Mouse (Mus musculus) CH12.LX (cell line): Measurements from ENCODE around the gene Rapgef2. TPM values are rescaled to one million over a fixed set of nuclear protein-coding genes. Genes with fewer than 3 reads are reported as not detected.

Experiments used
- DNase-seq: peaks from one replicate; pipeline ENCODE4 v3.0.0-alpha.2; 2013; ENCODE audit errors: extremely low read depth
- H3K27ac ChIP-seq: 2 replicates; pipeline ENCODE4 v1.5.1; 2012; ENCODE audit warnings: low read depth, mild to moderate bottlenecking, control low read depth, moderate library complexity; ENCODE audit not compliant: insufficient read depth
- H3K27me3 ChIP-seq: replicated peaks from 2 replicates; pipeline ENCODE3; 2012; ENCODE audit warnings: inconsistent platforms
- H3K36me3 ChIP-seq, 2 experiments: replicated peaks in 1 of 2; 2 replicates each; pipeline versions ENCODE3 to v1.6.1; 2012; ENCODE audit warnings: inconsistent platforms in 1 of 2, low read length in 1 of 2, mild to moderate bottlenecking in 1 of 2, mixed read lengths in 1 of 2, moderate library complexity in 1 of 2; ENCODE audit not compliant: control insufficient read depth in 1 of 2, insufficient read depth in 1 of 2
- H3K4me1 ChIP-seq, 2 experiments: 2 replicates each; pipeline ENCODE4 v1.6.1; 2012; ENCODE audit warnings: inconsistent platforms in 1 of 2, moderate library complexity in 1 of 2; ENCODE audit not compliant: insufficient read depth in 2 of 2, control insufficient read depth in 1 of 2
- H3K4me2 ChIP-seq: 2 replicates; pipeline ENCODE4 v1.6.1; 2012; ENCODE audit warnings: low read depth, mild to moderate bottlenecking, control low read depth; ENCODE audit not compliant: poor library complexity, insufficient read depth, severe bottlenecking
- H3K4me3 ChIP-seq, 3 experiments: fragments of 150-350 bp in 1 of 3; sonication (generic) in 1 of 3; replicated peaks in 1 of 3; 2 replicates each; pipeline versions ENCODE3 to v1.5.1; 2011 to 2012; ENCODE audit warnings: low read depth in 2 of 3, low read length in 2 of 3, mild to moderate bottlenecking in 2 of 3, moderate library complexity in 2 of 3, control low read depth in 1 of 3, improper control_type of control experiment in 1 of 3, inconsistent platforms in 1 of 3, mixed read lengths in 1 of 3; ENCODE audit not compliant: poor library complexity in 1 of 3
- H3K79me2 ChIP-seq: replicated peaks from 2 replicates; pipeline ENCODE4 v1.6.1; 2012; ENCODE audit warnings: mild to moderate bottlenecking, moderate library complexity; ENCODE audit not compliant: control insufficient read depth, poor library complexity, insufficient read depth, severe bottlenecking; ENCODE audit errors: extremely low read depth
- H3K9ac ChIP-seq: 2 replicates; pipeline ENCODE4 v1.6.1; 2012; ENCODE audit warnings: low read depth, mild to moderate bottlenecking, control low read depth, moderate library complexity; ENCODE audit not compliant: insufficient read depth
- H3K9me3 ChIP-seq: replicated peaks from 2 replicates; pipeline ENCODE3; 2012; ENCODE audit warnings: low read length, inconsistent platforms, mixed read lengths
- BHLHE40 ChIP-seq: IDR thresholded peaks from 2 replicates; pipeline ENCODE4 v1.6.1; 2011; ENCODE audit warnings: mild to moderate bottlenecking, low read depth, low read length, improper control_type of control experiment
- CHD1 ChIP-seq: IDR thresholded peaks from 2 replicates; pipeline ENCODE4 v1.6.1; 2012; ENCODE audit warnings: low read depth, low read length, improper control_type of control experiment, inconsistent platforms
- CTCF ChIP-seq, 2 experiments: IDR thresholded peaks in 1 of 2; conservative IDR thresholded peaks in 1 of 2; 2 replicates each; pipeline ENCODE4 v1.5.1; 2011 to 2012; ENCODE audit warnings: low read depth in 2 of 2, low read length in 2 of 2, improper control_type of control experiment in 1 of 2, inconsistent platforms in 1 of 2, mild to moderate bottlenecking in 1 of 2, moderate library complexity in 1 of 2
- ELF1 ChIP-seq: IDR thresholded peaks from 2 replicates; pipeline ENCODE4 v1.6.1; 2014; ENCODE audit warnings: low read depth, mild to moderate bottlenecking, inconsistent platforms, low read length, improper control_type of control experiment
- GABPA ChIP-seq: IDR thresholded peaks from 2 replicates; pipeline ENCODE4 v1.6.1; 2012; ENCODE audit warnings: low read depth, low read length, improper control_type of control experiment, inconsistent platforms; ENCODE audit not compliant: insufficient replicate concordance
- HCFC1 ChIP-seq: IDR thresholded peaks from 2 replicates; pipeline ENCODE4 v1.6.1; 2012; ENCODE audit warnings: low read depth, mild to moderate bottlenecking, inconsistent platforms, low read length, improper control_type of control experiment
- IRF4 ChIP-seq: IDR thresholded peaks from 2 replicates; pipeline ENCODE4 v1.6.1; 2014; ENCODE audit warnings: low read depth, mild to moderate bottlenecking, inconsistent platforms, low read length, improper control_type of control experiment
- JUND ChIP-seq: conservative IDR thresholded peaks from 2 replicates; pipeline ENCODE4 v1.6.1; 2011; ENCODE audit warnings: low read depth, low read length, improper control_type of control experiment
- KAT2A ChIP-seq: IDR thresholded peaks from 2 replicates; pipeline ENCODE4 v1.6.1; 2012; ENCODE audit warnings: low read length, improper control_type of control experiment, inconsistent platforms; ENCODE audit not compliant: insufficient replicate concordance
- MXI1 ChIP-seq: IDR thresholded peaks from 2 replicates; pipeline ENCODE4 v1.6.1; 2011; ENCODE audit warnings: mild to moderate bottlenecking, low read depth, low read length, improper control_type of control experiment
- MYC ChIP-seq: IDR thresholded peaks from 2 replicates; pipeline ENCODE4 v1.6.1; 2011; ENCODE audit warnings: low read depth, mild to moderate bottlenecking, improper control_type of control experiment, low read length
- NELFE ChIP-seq: IDR thresholded peaks from 2 replicates; pipeline ENCODE4 v1.6.1; 2011; ENCODE audit warnings: low read depth, low read length, improper control_type of control experiment
- POLR2AphosphoS2 ChIP-seq: IDR thresholded peaks from 2 replicates; pipeline ENCODE4 v1.6.1; 2011; ENCODE audit warnings: low read depth, low read length, improper control_type of control experiment
- SIN3A ChIP-seq: IDR thresholded peaks from 2 replicates; pipeline ENCODE4 v1.6.1; 2012; ENCODE audit warnings: low read length, improper control_type of control experiment, inconsistent platforms
- TBP ChIP-seq: conservative IDR thresholded peaks from 2 replicates; pipeline ENCODE4 v1.6.1; 2011; ENCODE audit warnings: low read depth, low read length, improper control_type of control experiment
- ZC3H11A ChIP-seq: IDR thresholded peaks from 2 replicates; pipeline ENCODE4 v1.6.1; 2012; ENCODE audit warnings: low read depth, mild to moderate bottlenecking, inconsistent platforms, low read length, improper control_type of control experiment
- dilution Hi-C: fragments of 300-500 bp; cut with MboI; formaldehyde crosslinking; loops from 2 replicates; pipeline ENCODE4 v1.14.3; 2020; ENCODE audit warnings: low sequenced_read_pairs; ENCODE audit not compliant: extremely low pct_unique_long_range_greater_than_20kb, extremely low pct_ligation_motif_present
- in situ Hi-C: fragments of 300-500 bp; cut with MboI; formaldehyde crosslinking; loops from 3 replicates; pipeline ENCODE4 v1.14.3; 2019; ENCODE audit warnings: low sequenced_read_pairs, low pct_ligation_motif_present, low pct_unique_long_range_greater_than_20kb, mixed read lengths
- polyA plus RNA-seq: library from polyadenylated mRNA; unstranded; fragments of >175 nt; gene quantifications from 2 replicates; pipeline ENCODE4 v1.2.1, GENCODE M21; 2012; ENCODE audit warnings: low read depth; ENCODE audit not compliant: insufficient read length
- total RNA-seq, 2 experiments: library from RNA; depleted of rRNA; stranded (reverse); fragments of 300-350 nt in 1 of 2; fragments of >200 nt in 1 of 2; gene quantifications; 2 replicates each; pipeline ENCODE4 v1.2.3; 2012 to 2014

Gene Rapgef2
- total and polyA plus RNA-seq, 3 experiments: 0.72 to 3.1 (median 2.6) TPM

DNA sequence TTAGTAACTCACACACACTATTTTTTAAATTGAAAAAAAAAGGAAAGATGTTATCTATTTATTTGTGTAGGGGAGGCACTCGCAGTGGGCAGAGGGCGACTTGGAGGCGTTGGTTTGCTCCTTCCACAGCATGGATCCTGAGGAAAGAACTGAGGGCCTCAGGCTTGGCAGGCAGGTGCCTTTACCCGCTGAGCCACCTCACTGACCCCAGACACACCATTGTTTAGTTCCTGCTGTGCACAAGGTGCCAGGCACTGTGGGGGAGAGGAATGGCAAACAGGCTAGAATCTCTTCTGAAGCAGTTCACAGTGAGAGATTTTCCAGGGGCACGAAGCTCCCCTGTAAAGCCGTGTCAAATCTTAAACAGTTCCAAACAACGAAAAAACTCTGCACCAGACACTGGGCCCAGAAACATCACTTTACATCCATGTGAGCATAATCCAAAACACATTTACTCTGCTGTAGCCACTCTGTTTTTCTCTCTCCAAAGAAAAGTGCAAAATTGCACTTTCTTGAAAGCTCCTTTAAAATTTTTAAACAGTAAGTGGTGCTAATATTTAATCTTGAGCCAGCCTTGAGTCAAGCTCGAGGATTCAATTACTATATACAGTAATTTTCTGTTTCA lies 43.5 kb upstream of the Rapgef2 start:
- H3K9ac ChIP-seq: no peak overlapping the region
- DNase-seq: no peak
- in situ Hi-C loops (no loop called here), dilution Hi-C loops (no loop called here)
- H3K36me3 ChIP-seq: no peaks in the 10 kb centered on the region
- no peaks in the 10 kb centered on the region for H3K9me3 ChIP-seq
- peaks cover 0 to 25% of the 10 kb centered on the region in 2 experiments; a peak in 2 of 4 replicates for H3K4me1 ChIP-seq
- no peaks in the 10 kb centered on the region for H3K79me2 ChIP-seq
- no peak overlapping the region for H3K27ac ChIP-seq
- no peaks in the 10 kb centered on the region for H3K27me3 ChIP-seq
- no peak overlapping the region for H3K4me3 ChIP-seq
- no peak overlapping the region for H3K4me2 ChIP-seq
- TF ChIP-seq ELF1 (no peak), JUND (no peak), CTCF (conservative IDR thresholded peaks at IDR 0.05 in 1 of 2, IDR thresholded peaks at IDR 0.05 in 1 of 2; ENCODE audit: low read depth in 2 of 2, low read length in 2 of 2) (no peak)

DNA sequence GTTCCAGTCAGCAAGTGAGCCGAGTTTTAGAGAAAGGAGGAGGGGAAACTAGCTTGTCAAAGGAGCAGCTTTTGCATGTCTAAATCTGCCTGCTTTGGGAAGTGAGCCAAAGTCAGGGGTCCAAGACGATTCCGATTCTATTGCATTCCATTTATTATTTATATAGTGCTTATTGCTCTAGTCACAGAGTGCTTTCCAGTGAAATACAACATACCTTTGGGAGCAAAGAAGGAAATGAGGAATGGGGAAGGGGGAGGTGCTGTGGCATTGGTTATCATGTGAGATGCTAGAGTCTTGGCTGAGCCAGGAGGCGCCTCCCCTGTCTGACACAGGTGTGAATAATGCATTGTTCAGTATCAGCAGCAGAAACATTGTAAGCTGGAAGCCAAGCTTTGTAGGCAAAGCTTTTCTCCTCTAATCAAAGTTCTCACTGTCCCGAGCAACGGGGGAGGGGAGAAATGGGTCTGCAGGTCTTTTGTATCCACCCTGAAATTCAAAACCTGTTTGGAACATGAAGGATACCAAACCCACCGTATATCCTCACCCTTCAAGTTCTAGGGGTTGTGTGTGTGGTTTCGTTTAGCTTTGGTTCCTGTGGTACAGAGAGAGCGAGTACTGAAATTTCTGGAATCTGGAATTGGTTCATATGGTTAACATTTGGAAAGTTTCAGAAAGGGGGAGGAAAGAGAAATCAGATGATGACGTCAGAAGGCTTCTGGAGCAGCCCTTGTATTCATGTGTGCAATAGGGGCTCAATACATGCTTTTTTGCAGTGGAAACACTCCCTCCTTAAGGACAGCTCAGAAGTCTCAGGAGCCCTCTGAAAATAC lies 38.6 kb upstream of the Rapgef2 start:
- dilution Hi-C loops (no loop called here), in situ Hi-C loops (no loop called here)
- TF ChIP-seq POLR2AphosphoS2: no peak
- TF ChIP-seq MXI1: no peak
- TF ChIP-seq MYC: no peak
- no peak for TF ChIP-seq GABPA
- no peak for TF ChIP-seq CTCF (conservative IDR thresholded peaks at IDR 0.05 in 1 of 2, IDR thresholded peaks at IDR 0.05 in 1 of 2; ENCODE audit: low read depth in 2 of 2, low read length in 2 of 2)
- no peak for DNase-seq
- Histone ChIP-seq H3K4me2 (no peak overlapping the region), H3K4me3 (no peak overlapping the region), H3K9me3 (no peaks in the 10 kb centered on the region), H3K79me2 (no peaks in the 10 kb centered on the region), H3K9ac (no peak overlapping the region), H3K27me3 (no peaks in the 10 kb centered on the region), H3K27ac (no peak overlapping the region), H3K4me1 (peaks cover 0 to 24% of the 10 kb centered on the region in 2 experiments; a peak in 2 of 4 replicates), H3K36me3 (no peaks in the 10 kb centered on the region)

DNA sequence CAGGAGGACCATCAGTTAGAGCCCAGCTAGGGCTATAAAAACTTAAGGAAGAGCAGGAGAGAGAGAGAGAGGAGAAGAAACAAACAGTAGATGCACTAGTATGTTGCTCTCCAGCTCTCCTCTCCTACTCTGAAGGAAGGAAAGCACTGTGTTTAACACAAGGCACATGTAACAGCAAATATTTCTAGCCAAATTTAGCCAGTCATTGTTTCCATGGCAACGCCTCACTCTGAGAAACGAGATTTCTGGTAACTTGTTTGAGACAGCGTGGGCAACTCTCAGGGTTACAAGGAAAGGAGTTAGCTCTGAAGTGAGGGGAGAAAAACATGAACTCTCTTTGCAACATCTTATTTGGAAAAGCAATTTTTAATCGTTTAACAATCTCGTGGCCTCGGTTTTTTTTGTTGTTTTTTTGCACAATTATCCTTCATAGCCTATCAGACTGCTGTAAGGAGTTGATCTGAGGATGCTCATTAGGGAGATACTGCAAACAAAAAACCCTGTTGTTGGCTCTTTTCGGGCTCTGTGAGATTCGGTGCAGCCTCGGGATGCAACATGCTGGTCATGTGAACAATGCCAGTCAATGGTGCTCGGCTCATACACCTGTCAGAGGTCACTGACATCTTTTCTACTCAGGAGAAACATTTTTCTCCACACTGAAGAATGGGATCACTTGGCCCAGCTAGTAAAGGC lies 27.8 kb upstream of the Rapgef2 start:
- in situ Hi-C loops: no loop called here

More for the DNA sequence above, 27.8 kb upstream of the Rapgef2 start:
- DNase-seq: no peak
- Histone ChIP-seq H3K4me1 (no peaks in the 10 kb centered on the region), H3K79me2 (no peaks in the 10 kb centered on the region), H3K36me3 (no peaks in the 10 kb centered on the region), H3K27me3 (no peaks in the 10 kb centered on the region), H3K4me2 (no peak overlapping the region), H3K9me3 (peaks cover 2% of the 10 kb centered on the region), H3K4me3 (no peak overlapping the region), H3K9ac (no peak overlapping the region), H3K27ac (no peak overlapping the region)
- dilution Hi-C loops: no loop called here
- TF ChIP-seq GABPA (no peak), TBP (no peak), KAT2A (no peak), CHD1 (no peak), IRF4 (no peak), BHLHE40 (no peak), MXI1 (no peak), MYC (no peak), NELFE (no peak), HCFC1 (no peak), SIN3A (no peak), ZC3H11A (no peak)
